Mouse (Mus musculus) embryonic fibroblast, embryonic 13.5 days (primary cell): ENCODE measurements around the gene Mtmr3. TPM values are rescaled to one million over a fixed set of nuclear protein-coding genes. Genes with fewer than 3 reads are reported as not detected.

Experiments
- H3K27ac ChIP-seq: 2 replicates; pipeline ENCODE4 v1.5.1; 2012; ENCODE audit warnings: low read length, control low read depth, inconsistent platforms; ENCODE audit not compliant: insufficient read depth
- H3K4me1 ChIP-seq: 2 replicates; pipeline ENCODE4 v1.6.1; 2011; ENCODE audit warnings: low read length; ENCODE audit not compliant: control insufficient read depth, insufficient read depth
- H3K4me3 ChIP-seq: 2 replicates; pipeline ENCODE4 v1.5.1; 2011; ENCODE audit warnings: mild to moderate bottlenecking, control low read depth, low read length; ENCODE audit not compliant: insufficient read depth
- CTCF ChIP-seq: IDR thresholded peaks from 2 replicates; pipeline ENCODE4 v1.5.1; 2011; ENCODE audit warnings: mild to moderate bottlenecking, control low read depth, low read length, moderate library complexity, borderline replicate concordance; ENCODE audit not compliant: insufficient read depth
- POLR2A ChIP-seq: IDR thresholded peaks from 2 replicates; pipeline ENCODE4 v1.6.1; 2011; ENCODE audit warnings: low read depth, mild to moderate bottlenecking, control low read depth, low read length, moderate library complexity
- polyA plus RNA-seq: library from polyadenylated mRNA; stranded (reverse); fragments of >200 nt; gene quantifications from 2 replicates; pipeline ENCODE4 v1.2.4, GENCODE M21; 2011; ENCODE audit warnings: low read depth; ENCODE audit not compliant: missing spikeins, insufficient read length

Gene Mtmr3
- polyA plus RNA-seq, 1 experiment, result 37.8 TPM

DNA sequence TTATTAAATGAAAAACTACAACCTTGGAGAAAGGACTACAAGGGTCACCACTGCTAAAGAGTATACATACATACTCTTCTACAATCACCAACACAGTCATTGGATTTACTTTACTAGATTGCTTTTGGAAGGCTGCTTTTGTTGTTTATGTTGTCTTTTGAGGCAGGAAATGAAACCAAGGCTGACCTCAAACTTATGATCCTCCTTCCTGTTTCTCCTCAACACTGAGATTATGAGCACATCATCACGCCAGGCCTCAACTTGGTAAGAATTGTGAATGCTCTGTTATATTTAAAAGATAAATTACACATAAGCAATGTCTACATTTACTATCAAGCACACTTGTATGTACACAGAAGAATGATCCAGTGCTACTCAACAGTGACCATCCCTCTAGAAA is 58.0 kb downstream of the Mtmr3 start:
- no peak overlapping the region for H3K27ac ChIP-seq
- TF ChIP-seq CTCF (no peak), POLR2A (no peak)
- H3K4me3 ChIP-seq, result no peak overlapping the region
- no peaks in the 10 kb centered on the region; the same call in 1 of the 2 replicates for H3K4me1 ChIP-seq

DNA sequence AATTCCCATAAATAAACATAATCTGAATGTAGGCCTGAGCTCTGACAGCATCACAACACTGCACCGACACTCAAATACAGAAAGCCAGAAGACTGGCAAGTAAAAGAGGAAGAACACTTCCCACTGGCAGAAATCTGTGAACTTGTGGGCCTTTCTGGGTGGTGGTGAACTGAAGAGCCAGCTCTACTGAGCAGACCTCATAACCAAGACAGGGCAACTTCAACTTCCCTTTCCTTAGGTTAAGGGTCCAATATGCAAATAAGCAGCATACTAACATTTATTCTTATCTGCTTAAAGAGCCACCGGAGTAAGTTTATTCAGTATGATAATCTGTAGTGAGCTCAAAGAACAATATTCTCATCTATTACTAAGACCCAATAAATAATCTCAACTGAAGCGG is 67.5 kb downstream of the Mtmr3 start:
- no peak overlapping the region for H3K27ac ChIP-seq
- TF ChIP-seq CTCF (no peak), POLR2A (no peak)
- H3K4me1 ChIP-seq, result 0 out of 2 replicates have a peak, but pooled peaks cover under 1% of the 10 kb centered on the region
- H3K4me3 ChIP-seq, result no peak overlapping the region

DNA sequence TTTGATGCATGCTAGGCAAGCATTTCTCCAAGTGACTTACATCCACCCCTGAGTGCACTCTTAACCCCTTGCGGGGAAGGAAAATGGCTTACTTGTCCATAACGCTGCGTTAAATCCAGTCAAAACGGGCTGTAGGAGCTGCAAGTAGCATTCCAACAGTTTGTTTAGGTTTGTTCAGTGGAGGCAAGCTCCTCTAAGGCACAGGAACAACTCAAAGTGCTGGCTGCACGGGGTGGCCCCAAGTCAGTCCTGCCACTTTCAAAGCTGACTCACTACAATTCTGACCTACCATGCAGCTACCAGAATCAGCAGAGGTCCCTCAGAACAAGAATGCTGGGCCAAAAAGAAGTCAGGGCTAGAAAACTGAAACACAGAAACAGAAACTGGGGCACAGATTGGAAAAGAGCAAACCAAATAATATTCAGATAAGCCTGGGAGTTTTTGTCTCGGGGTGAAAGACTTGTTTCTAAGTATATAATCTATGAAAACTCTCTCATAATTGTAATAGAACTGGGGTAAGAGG is 72.5 kb downstream of the Mtmr3 start:
- no peak for TF ChIP-seq POLR2A
- no peak for TF ChIP-seq CTCF
- no peak overlapping the region for H3K4me3 ChIP-seq
- 0 out of 2 replicates have a peak, but pooled peaks cover 3% of the 10 kb centered on the region for H3K4me1 ChIP-seq
- H3K27ac ChIP-seq, result peak overlapping the region; percentile 47; the same call in 1 of the 2 replicates

DNA sequence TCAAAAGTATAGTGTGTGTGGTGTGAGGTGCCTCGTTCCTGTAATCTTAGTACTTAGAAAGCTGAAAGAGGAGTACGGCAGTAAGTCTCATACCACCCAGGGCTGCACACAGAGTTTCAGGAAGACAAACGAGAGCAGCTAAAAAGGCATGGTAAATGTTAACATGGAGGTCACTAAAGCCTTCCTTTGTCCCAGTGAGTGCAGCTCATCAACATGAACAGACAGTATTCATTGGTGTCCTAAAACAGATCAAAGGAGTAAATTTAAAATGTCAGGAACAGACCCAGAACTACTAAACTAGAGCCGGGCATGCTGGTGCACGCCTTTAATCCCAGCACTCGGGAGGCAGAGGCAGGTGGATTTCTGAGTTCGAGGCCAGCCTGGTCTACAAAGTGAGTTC is 75.7 kb downstream of the Mtmr3 start:
- no peak overlapping the region for H3K4me3 ChIP-seq
- 0 out of 2 replicates have a peak, but pooled peaks cover 3% of the 10 kb centered on the region for H3K4me1 ChIP-seq
- TF ChIP-seq POLR2A, result no peak
- no peak for TF ChIP-seq CTCF
- H3K27ac ChIP-seq, result no peak overlapping the region

DNA sequence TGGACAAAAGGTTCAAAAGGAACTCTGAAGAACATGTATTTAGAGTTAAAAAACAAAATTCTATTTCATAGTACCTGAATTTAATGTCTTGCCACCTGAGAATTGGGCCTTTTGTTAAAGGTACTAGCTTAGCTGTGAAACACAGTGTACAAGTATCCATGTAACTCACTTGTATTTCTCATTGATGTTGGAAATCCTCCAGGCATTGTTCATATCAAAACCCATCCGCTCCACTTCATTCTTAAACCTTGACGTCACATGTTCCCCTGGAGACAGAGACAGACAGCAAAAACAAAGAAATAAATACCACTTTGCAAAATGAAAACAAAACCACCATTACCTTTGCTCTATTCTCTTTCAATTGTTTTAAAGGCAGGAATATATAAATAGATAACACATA is 87.2 kb downstream of the Mtmr3 start:
- no peak overlapping the region for H3K27ac ChIP-seq
- H3K4me1 ChIP-seq, result no peaks in the 10 kb centered on the region
- TF ChIP-seq CTCF (no peak), POLR2A (no peak)
- H3K4me3 ChIP-seq, result no peak overlapping the region

DNA sequence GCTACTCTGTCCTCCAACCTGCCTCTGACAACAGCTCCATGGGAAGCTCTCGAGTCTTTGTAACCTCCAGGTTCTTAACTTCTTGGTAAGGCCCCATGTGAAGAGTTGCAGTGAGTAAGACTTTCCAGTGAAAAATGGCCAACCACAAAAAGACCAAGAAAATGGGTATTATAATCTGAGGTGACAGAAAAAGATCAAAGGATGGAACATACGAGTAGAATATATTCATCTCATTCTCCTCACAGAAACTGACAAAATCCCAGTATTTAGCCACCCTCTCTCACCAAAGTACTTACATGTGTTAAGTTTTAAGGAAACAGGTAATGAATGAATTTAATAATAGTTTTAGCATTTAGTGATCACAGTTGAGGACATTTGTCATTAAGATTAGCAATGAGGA is 88.2 kb downstream of the Mtmr3 start:
- no peak overlapping the region for H3K27ac ChIP-seq
- TF ChIP-seq CTCF, result no peak
- no peak for TF ChIP-seq POLR2A
- H3K4me1 ChIP-seq, result no peaks in the 10 kb centered on the region
- no peak overlapping the region for H3K4me3 ChIP-seq

DNA sequence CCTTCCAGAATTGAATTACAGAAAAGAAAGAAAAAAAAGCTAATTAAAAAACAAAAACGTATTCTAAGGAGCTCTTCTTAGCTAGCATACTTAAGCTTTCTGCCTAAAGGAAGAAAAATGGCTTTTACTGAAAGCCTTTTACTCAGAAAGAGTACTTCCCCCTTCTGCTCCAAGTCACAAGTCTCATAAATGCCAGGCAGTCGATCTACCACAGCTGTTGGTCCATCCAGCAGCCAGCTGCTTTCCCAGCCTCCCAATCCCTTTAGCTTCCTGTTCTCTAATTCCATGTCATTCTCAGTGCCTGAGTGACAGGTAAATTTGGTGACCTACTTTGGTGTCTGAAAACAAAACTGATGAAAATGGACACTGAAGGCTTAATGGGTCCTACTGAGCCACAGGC is 92.5 kb downstream of the Mtmr3 start:
- Histone ChIP-seq H3K27ac (no peak overlapping the region), H3K4me3 (no peak overlapping the region), H3K4me1 (no peaks in the 10 kb centered on the region)
- no peak for TF ChIP-seq CTCF
- TF ChIP-seq POLR2A, result no peak

DNA sequence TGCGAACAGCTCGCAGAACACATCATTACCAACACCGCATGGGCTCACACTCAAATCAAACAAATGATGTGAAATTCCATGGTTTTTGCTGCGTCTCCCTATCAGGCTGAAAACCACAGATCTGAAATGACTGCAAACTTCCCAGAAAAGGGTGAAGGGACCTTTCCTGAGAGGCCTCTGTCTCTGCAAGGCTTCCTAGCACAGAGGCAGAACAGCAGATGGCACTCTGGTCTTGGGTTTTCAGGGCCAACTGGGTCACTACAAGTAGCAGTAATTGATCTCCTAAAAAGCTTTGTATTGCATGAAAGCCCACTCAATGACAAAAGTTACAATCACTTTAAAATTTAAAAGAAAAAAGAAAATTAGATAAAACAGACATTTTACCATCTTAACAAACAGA is 93.8 kb downstream of the Mtmr3 start:
- H3K4me1 ChIP-seq, result no peaks in the 10 kb centered on the region
- H3K27ac ChIP-seq, result no peak overlapping the region
- H3K4me3 ChIP-seq, result no peak overlapping the region
- TF ChIP-seq CTCF (no peak), POLR2A (no peak)

DNA sequence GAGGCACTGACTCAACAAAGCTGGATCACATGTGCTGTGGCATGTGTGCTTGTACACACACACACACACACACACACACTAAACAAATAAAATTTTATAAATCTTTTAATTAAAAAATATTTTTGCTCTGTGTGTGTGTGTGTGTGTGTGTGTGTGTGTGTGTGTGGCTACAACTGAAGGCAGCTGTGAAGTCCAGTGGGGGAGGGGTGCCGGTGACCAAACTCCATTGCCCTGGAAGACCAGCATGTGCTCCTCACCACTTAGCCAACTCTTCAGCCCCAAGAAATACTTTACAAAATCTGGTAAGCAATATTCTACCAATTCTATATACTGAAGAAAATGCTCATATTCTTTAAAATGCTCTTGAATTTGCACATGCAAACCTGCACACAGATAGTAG is 94.4 kb downstream of the Mtmr3 start:
- H3K4me3 ChIP-seq, result no peak overlapping the region
- H3K27ac ChIP-seq, result no peak overlapping the region
- no peaks in the 10 kb centered on the region for H3K4me1 ChIP-seq
- TF ChIP-seq CTCF (no peak), POLR2A (no peak)

DNA sequence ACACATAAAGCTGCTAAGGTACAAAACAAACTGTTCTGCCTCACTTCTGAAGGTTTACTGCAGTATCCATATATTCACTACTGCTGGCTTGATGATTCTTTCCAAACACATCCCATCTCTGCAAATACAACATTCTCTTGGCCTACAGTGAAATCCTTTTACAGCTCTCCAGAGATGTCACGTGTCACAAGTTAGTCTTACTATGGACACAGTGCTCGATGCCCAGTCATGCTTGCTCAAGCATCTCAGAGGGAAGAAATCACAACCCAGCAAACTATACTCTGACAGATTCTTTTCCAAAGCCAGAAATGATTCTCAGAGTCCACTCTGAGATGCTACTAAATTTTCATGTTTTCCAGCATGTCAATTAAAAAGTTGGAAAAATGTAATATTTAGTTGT is 95.2 kb downstream of the Mtmr3 start:
- no peaks in the 10 kb centered on the region for H3K4me1 ChIP-seq
- H3K27ac ChIP-seq, result no peak overlapping the region
- no peak overlapping the region for H3K4me3 ChIP-seq
- no peak for TF ChIP-seq CTCF
- no peak for TF ChIP-seq POLR2A

DNA sequence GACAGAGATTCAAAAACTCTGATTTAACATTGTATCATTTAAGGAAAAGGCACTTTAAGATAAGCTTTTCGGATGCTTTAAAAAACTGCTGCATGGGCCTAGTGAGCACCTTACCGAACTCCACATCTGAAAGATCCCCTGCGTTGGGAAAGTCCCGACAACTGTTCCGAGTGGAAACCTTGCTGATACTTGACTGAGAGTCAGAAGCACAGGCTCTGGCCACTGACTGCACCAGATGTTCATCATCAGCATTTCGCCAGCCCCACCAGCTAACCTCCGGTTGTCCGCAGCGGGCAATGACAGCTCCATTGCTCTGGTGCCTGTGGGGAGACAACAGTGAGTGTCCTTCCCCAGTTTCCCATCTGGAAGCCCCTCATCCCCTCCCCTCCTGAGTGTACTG is 95.9 kb downstream of the Mtmr3 start:
- Histone ChIP-seq H3K27ac (no peak overlapping the region), H3K4me1 (no peaks in the 10 kb centered on the region), H3K4me3 (no peak overlapping the region)
- TF ChIP-seq POLR2A (no peak), CTCF (no peak)
